Mouse (Mus musculus) induced T-regulatory cell, adult 2 months (primary cell): ENCODE measurements around the gene Vmn1r188.
"Not testable (repeated sequence)": the region's sequence is repeated elsewhere in the genome, so short reads cannot be mapped to it uniquely, and the experiment has no call there.

Experiments
- DNase-seq: peaks from one replicate; pipeline ENCODE4 v3.0.0-alpha.2; 2012; ENCODE audit warnings: low read depth

The Vmn1r188 gene

DNA sequence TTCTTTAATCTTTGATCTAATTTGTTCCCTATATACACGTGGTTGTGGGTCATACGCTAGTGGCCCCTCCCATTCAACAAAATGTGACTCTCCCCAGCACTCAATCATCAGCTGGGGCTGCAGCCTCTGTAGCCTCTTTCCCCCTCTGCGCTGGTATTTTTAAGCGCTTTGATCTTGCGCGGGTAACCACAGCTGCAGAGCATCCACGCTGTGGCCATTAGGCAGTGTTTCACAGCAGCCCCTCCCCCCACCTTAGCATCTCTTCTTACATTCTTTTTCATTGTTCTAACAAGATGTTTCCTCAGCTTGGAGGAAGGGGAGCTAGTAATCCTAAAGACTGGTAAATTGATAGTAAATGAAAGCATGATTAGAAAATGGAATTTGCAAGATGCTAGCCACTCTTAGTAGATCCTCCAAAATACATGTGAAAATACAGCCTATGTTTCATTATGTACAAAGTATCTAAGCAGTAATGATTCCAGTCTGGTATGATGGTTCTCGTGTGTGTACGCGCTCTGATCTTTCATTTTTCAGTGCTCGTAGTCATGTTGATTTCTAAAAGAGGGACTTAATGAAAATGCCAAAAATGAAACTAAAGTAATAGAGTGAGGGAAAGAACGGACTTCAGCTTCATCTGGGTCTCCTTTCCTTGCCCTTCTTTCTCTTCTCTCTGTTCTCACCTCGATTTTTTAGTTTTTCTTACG lies 34.4 kb upstream of the Vmn1r188 start:
- DNase-seq, result peak; percentile 86

DNA sequence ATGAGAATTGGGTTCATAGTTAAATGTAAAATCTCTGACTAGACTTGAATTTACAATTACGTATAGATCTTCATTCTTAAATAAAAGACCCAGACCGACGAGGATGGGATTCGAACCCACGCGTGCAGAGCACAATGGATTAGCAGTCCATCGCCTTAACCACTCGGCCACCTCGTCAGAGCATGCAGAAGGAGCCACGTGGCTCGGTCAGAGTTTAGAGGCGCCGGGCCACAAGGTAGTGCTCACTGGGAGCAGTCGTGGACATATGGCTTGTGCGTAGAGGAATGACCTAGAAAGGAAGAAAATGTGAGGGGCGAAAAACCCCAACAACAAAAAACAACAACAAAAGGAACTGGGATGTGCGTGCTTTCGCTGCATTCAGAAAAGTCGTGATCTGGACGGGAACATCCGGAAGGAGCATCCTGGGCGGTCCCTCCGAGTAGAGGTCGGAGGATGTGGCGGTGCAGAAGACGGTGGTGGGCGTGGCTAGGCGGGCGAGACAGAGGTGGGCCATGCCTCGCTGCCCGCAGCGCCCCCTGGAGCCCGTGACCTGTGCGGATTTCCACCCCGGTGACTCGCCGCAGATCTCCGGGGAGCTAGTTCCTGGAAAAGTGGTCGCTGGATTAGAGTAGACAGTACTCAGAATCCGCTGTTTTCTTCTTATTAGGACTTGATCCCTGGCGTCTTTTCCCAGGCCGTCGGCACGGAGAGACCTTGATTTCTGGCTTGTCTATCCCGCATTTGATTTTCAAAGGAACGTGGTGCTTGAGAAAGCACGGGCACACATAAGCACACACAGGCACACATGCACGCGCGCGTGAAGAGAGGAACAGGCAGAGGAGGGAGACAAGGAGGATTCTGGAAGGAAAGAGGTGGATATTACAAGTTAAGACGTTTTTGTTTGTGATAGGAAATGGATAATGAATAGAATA lies 33.4 kb upstream of the Vmn1r188 start:
- peak; percentile 93 for DNase-seq

DNA sequence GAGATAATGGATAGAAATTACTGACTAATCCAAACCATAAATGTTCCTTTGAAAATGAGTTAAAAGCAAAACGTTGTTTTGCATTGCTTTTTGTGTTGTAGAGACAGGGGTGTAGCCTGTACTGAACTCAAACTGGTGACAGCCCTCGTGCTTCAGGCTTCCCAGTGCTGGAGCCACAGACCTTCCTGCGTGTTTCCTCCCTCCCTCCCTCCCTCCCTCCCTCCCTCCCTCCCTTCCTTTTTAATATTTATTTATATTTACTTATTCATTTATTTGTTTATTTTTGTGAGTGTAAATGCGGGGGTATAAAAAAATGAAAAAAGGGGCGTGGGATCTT lies 32.7 kb upstream of the Vmn1r188 start:
- no peak for DNase-seq

DNA sequence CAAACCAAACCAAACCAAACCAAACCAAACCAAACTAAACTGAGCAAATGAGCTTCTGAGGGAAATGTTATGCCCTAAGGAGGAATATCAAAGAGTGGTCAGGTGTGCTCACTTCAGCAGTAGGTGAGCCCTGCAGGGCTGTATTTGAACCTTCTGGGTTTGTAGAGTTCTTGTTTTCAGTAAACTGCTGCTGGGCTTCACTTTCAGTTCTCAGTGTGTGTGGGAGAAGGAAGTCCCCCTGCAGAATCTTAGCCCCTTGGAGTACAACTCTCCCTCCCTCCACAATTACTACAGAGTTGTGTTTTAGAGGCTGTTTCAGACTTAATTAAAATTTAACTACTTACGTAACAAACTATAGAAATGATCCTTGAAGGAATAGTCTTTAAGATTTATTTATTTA lies 30.5 kb upstream of the Vmn1r188 start:
- DNase-seq, result no peak

DNA sequence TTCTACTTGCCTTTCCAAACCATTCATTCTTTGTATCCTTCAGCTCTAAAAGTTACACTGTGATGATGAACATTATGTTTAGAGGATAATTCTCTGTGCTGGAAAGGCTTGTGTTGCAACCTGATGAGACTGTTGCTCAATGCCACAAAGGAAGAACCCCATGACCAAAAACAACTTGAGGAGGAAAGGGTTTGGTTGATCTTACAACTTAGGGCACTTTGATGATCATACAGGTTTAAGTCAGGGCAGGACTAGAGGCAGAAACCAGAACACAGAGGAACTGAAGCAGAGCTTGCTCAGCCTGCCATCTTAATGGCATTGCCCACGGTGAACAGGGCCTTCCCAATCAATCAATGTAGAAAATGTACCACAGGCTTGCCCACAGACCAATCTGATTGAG lies 22.8 kb upstream of the Vmn1r188 start:
- DNase-seq, result no peak

DNA sequence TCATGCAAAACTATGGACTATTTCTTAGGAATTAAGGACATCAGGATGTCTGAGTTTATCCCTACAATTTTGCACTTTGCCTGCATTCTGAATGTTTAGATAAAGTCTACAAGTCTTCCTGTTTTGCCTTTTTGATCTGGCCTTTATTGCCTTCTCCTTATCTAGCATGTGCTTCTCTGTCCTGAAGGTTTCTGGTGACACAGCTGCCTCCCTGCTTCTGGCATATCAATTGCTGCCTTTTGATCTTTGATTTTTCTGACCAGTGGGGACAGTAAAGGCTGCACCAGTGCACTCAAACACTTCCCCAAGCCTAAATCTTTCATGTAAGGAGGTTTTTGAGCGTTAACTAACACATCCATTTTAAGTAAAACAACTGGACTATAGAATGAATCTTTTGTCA lies 20.8 kb upstream of the Vmn1r188 start:
- no peak for DNase-seq

DNA sequence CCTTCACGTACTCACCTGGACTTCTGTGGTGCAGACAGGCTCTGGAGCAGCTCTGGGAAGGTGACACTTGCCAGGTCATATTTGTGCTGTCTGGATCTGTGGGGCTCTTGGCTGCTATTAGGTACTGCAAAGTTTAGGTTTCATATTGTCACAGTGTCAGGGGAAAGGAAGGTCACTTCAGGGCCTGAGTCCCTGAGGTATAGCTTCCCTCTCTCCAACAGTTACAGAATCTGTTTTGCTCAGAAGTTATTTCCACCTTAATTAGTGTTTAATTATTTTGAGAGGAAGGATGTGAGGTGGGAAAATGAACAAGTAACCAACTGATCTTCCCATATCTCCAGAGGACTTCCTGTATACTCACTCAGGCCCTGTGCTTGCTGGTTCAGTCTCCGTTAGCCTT lies 21.5 kb downstream of the Vmn1r188 start, which contains the start of gene Vmn1r189:
TSS of gene Vmn1r189 (minus strand) at position 101 of the 400 bp plus-strand sequence.
- DNase-seq, result not testable (repeated sequence)

DNA sequence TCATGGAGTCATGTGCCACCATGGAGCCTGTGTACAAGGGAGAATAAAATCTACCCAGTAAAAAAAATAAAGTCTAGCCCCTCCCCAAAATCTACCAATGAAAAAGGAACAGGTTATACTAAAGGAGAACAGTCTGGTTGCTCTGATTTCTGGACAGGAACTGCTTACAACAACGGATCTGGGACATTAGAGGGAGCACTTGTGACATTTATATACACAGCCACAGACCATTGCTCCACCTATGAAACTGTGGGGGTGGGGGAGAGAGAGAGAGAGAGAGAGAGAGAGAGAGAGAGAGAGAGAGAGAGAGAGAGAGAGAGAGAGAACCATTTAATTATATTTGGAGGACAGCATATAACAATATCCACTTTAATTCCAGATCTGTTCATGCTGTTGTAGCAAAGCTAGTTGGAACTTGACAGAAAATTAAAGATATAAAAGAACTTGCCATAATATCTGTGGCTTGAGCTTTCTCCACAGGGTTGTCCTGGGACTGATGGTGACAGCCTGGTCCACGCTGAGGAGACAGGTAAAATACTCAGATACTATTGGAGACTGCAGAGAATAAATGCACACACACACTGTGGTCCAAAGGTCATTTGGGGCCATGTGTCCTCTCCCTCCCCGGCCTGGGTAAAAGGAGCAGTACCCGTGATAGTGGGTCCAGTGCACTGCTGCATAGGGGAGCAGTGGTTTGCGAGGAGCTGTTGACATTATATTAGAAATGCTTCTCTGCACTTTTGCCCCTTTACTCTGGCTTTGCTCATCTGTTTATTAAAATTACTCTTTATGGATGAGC lies 52.5 kb downstream of the Vmn1r188 start:
- DNase-seq, result not testable (repeated sequence)
